Mouse (Mus musculus) lung, adult 2 months (tissue): Measurements from ENCODE around the gene Gm37419.

Source experiments
- CTCF ChIP-seq: fragments of 200-500 bp; IDR thresholded peaks from 2 replicates; pipeline ENCODE4 v1.5.1; 2011; ENCODE audit warnings: mild to moderate bottlenecking, low read length, control low read depth; ENCODE audit not compliant: insufficient read depth
- POLR2A ChIP-seq: fragments of 200-500 bp; IDR thresholded peaks from 2 replicates; pipeline ENCODE4 v1.6.1; 2011; ENCODE audit warnings: low read depth, mild to moderate bottlenecking, control low read depth, low read length, borderline replicate concordance; ENCODE audit errors: extremely low read depth

DNA sequence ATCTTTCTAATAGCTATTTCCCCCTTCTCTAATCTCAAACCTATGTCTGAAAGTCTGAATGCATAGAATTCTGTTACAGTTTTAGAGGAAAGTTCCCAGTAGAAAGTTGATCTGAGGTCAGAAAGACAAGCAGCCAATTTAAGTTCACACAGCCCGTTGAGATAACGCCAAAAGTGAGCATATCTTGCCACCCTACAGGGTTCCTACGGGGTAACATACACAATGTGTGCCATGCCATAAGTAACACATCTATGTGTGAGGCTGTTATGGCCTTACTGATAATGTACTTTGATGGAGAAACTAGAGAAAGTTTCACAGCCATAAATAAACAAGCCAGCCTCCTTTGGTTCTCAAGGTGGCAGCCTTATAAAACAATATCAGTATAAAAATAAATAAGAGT is 26.1 kb downstream of the Gm37419 start:
- TF ChIP-seq CTCF (no peak), POLR2A (no peak)
